8 mouse cellular contexts compared by ENCODE assay signal in the genomic region with DNA sequence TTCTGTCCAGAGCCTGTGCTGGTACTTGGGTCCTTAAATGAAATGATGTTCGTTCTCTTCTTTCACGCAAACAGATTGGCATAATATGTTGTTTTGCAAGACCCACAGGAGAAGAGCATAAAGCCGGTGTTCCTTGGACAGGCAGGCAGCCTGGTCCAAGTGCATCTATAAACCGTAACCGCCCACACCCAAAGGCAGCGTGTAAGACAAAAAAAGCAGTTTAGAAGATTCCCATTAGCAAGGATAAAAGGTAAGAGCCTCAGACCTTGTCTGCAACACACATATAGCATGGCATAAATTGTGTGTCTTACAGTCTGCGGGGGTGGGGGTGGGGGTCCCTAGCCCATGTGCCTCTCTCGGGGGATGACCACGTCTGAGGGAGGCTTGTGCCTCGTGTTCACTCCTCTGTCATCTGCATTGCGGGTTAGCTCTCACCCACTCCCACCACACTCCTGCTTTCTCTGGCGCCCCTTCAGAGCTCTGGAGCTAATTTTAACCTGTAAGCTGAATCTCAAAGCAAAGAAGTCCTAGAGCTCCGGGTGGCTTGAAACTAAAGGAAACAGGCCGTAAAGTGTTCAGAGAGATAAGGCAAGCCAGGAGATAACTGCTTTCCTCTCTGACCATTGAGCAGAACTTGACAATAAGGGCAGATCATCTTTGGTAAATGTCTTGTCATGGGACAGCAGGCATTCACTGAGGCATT. TPM values are rescaled to one million over a fixed set of nuclear protein-coding genes. Genes with fewer than 3 reads are reported as not detected.
DNase-seq lines count a peak whose midpoint lies in the region; ATAC-seq and TF ChIP-seq lines count a peak whose summit lies in the region.

No protein-coding gene starts in this region.

- TF ChIP-seq POLR2A in myocyte (IDR thresholded peaks at IDR 0.05; ENCODE audit: insufficient read length, low read depth), result no peak

- no peaks in the 10 kb centered on the region for H3K9me3 ChIP-seq in heart, embryonic 13.5 days
- no peaks in the 10 kb centered on the region for H3K9me3 ChIP-seq in embryonic facial prominence, embryonic 14.5 days (ENCODE audit: control insufficient read depth, low read length)
- no peaks in the 10 kb centered on the region for H3K9me3 ChIP-seq in hindbrain, embryonic 16.5 days (ENCODE audit: control insufficient read depth, low read length)
- no peaks in the 10 kb centered on the region for H3K9me3 ChIP-seq in kidney, embryonic 15.5 days (replicated peaks)

- peak overlapping the region; percentile 50 for H3K4me2 ChIP-seq in heart, embryonic 13.5 days
- peak overlapping the region; percentile 4; the same call in 1 of the 2 replicates for H3K4me2 ChIP-seq in embryonic facial prominence, embryonic 14.5 days (ENCODE audit: low read depth, low read length)
- no peak overlapping the region; the same call in 1 of the 2 replicates for H3K4me2 ChIP-seq in hindbrain, embryonic 16.5 days (ENCODE audit: low read length)
- H3K4me2 ChIP-seq in myocyte (ENCODE audit: low read depth), result peak overlapping the region; percentile 27
- H3K4me2 ChIP-seq in kidney, embryonic 15.5 days, result no peak overlapping the region

- H3K79me2 ChIP-seq in myocyte (ENCODE audit: control insufficient read depth, insufficient read depth), result no peaks in the 10 kb centered on the region

- 30% methylated on average over 14 of the region's 14 CpGs for WGBS in heart, embryonic 13.5 days
- whole genome bisulfite sequencing in embryonic facial prominence, embryonic 14.5 days, result 45% methylated on average over 14 of the region's 14 CpGs
- 49% methylated on average over 14 of the region's 14 CpGs for WGBS in hindbrain, embryonic 16.5 days
- 44% methylated on average over 14 of the region's 14 CpGs for WGBS in kidney, embryonic 15.5 days

- H3K4me3 ChIP-seq in heart, embryonic 13.5 days, result no peak overlapping the region
- no peak overlapping the region for H3K4me3 ChIP-seq in embryonic facial prominence, embryonic 14.5 days (ENCODE audit: low read depth, low read length)
- no peak overlapping the region for H3K4me3 ChIP-seq in hindbrain, embryonic 16.5 days (ENCODE audit: low read length)
- no peak overlapping the region for H3K4me3 ChIP-seq in myocyte
- no peak overlapping the region for H3K4me3 ChIP-seq in kidney, embryonic 15.5 days (replicated peaks)

- no peak overlapping the region for H3ac ChIP-seq in myocyte (ENCODE audit: control insufficient read depth, insufficient read length)

- H3K9ac ChIP-seq in heart, embryonic 13.5 days, result peak overlapping the region; percentile 45; the same call in 1 of the 2 replicates
- no peak overlapping the region for H3K9ac ChIP-seq in embryonic facial prominence, embryonic 14.5 days (ENCODE audit: low read depth, low read length)
- peak overlapping the region; percentile 25; the same call in 1 of the 2 replicates for H3K9ac ChIP-seq in hindbrain, embryonic 16.5 days (ENCODE audit: low read depth, low read length)
- no peak overlapping the region for H3K9ac ChIP-seq in kidney, embryonic 15.5 days

- H3K27me3 ChIP-seq in heart, embryonic 13.5 days (replicated peaks), result no peaks in the 10 kb centered on the region
- no peaks in the 10 kb centered on the region for H3K27me3 ChIP-seq in embryonic facial prominence, embryonic 14.5 days (replicated peaks; ENCODE audit: control insufficient read depth, insufficient read depth, low read length)
- no peaks in the 10 kb centered on the region for H3K27me3 ChIP-seq in hindbrain, embryonic 16.5 days (replicated peaks; ENCODE audit: control insufficient read depth, insufficient read depth, low read length)
- no peaks in the 10 kb centered on the region for H3K27me3 ChIP-seq in myocyte (ENCODE audit: control insufficient read depth, insufficient read depth, insufficient read length)
- no peaks in the 10 kb centered on the region for H3K27me3 ChIP-seq in kidney, embryonic 15.5 days

- no peaks in the 10 kb centered on the region for H3K36me3 ChIP-seq in heart, embryonic 13.5 days
- H3K36me3 ChIP-seq in embryonic facial prominence, embryonic 14.5 days (ENCODE audit: control insufficient read depth, insufficient read depth, low read length), result no peaks in the 10 kb centered on the region
- H3K36me3 ChIP-seq in hindbrain, embryonic 16.5 days (ENCODE audit: control insufficient read depth, insufficient read depth, low read length), result no peaks in the 10 kb centered on the region
- H3K36me3 ChIP-seq in myocyte (ENCODE audit: control insufficient read depth, insufficient read depth), result no peaks in the 10 kb centered on the region
- H3K36me3 ChIP-seq in kidney, embryonic 15.5 days, result no peaks in the 10 kb centered on the region

- H3K27ac ChIP-seq in heart, embryonic 13.5 days (replicated peaks), result peak overlapping the region; percentile 83
- no peak overlapping the region for H3K27ac ChIP-seq in embryonic facial prominence, embryonic 14.5 days (replicated peaks; ENCODE audit: low read depth, low read length)
- H3K27ac ChIP-seq in hindbrain, embryonic 16.5 days (ENCODE audit: low read depth, low read length), result peak overlapping the region; percentile 67
- H3K27ac ChIP-seq in kidney, embryonic 15.5 days, result no peak overlapping the region

- DNase-seq in heart, adult 9 months (ENCODE audit: low spot score in 2 of 2), result no peak
- DNase-seq in embryonic facial prominence, embryonic 14.5 days (ENCODE audit: low spot score), result peak; percentile 43
- no peak for DNase-seq in kidney, adult 18-20 months
- no peak for DNase-seq in Muller cell, postnatal 12 days (ENCODE audit: inconsistent ontology term)

- peaks cover 47% of the 10 kb centered on the region for H3K4me1 ChIP-seq in heart, embryonic 13.5 days
- peaks cover 24% of the 10 kb centered on the region for H3K4me1 ChIP-seq in embryonic facial prominence, embryonic 14.5 days (ENCODE audit: control insufficient read depth, insufficient read depth, low read length)
- H3K4me1 ChIP-seq in hindbrain, embryonic 16.5 days (ENCODE audit: control insufficient read depth, insufficient read depth, low read depth, low read length), result peaks cover 17% of the 10 kb centered on the region
- peaks cover 27% of the 10 kb centered on the region for H3K4me1 ChIP-seq in kidney, embryonic 15.5 days

- ATAC-seq in heart, embryonic 13.5 days (ENCODE audit: extremely low read depth, insufficient number of reproducible peaks, low FRiP score, low TSS enrichment), result no peak
- ATAC-seq in embryonic facial prominence, embryonic 14.5 days (ENCODE audit: low read depth), result no peak
- ATAC-seq in hindbrain, embryonic 16.5 days, result no peak
- ATAC-seq in kidney, embryonic 15.5 days (replicated peaks; ENCODE audit: low FRiP score), result no peak

TF ChIP-seq in myocyte, 11 proteins besides CTCF, POLR2A, EP300 and RAD21:
- TF ChIP-seq CEBPB (IDR thresholded peaks at IDR 0.05; ENCODE audit: insufficient read depth, poor library complexity, severe bottlenecking) (no peak), TCF12 (IDR thresholded peaks at IDR 0.05; ENCODE audit: insufficient read depth, poor library complexity, severe bottlenecking) (no peak), MAX (IDR thresholded peaks at IDR 0.05; ENCODE audit: low read depth) (no peak), MYOD1 (IDR thresholded peaks at IDR 0.05; ENCODE audit: control insufficient read depth in 1 of 3, insufficient read length in 2 of 3, low read depth in 2 of 3) (no peak), USF1 (IDR thresholded peaks at IDR 0.05; ENCODE audit: low read depth) (no peak), E2F4 (IDR thresholded peaks at IDR 0.05; ENCODE audit: insufficient read depth) (no peak), REST (IDR thresholded peaks at IDR 0.05; ENCODE audit: insufficient read depth, insufficient read length) (no peak), POLR2AphosphoS2 (IDR thresholded peaks at IDR 0.05; ENCODE audit: insufficient read length, low read depth) (no peak), TCF3 (IDR thresholded peaks at IDR 0.05; ENCODE audit: insufficient read length, low read depth) (no peak), SRF (IDR thresholded peaks at IDR 0.05; ENCODE audit: control insufficient read depth, insufficient read length, low read depth) (no peak), MYOG (IDR thresholded peaks at IDR 0.05; ENCODE audit: control insufficient read depth in 1 of 3, insufficient read depth in 1 of 3, insufficient read length in 2 of 3, low read depth in 2 of 3) (no peak)

RNA-seq across cellular contexts. Expression of a gene that starts 29.7 kb away (rescaled TPM):
- 14.1 and 14.6 TPM in 2 replicates for polyA plus RNA-seq in heart, embryonic 13.5 days (2015; fragmentation: Nextera tagmentation; extraction: Ambion mirVana)
- 14.5 and 15.5 TPM in 2 replicates for polyA plus RNA-seq in embryonic facial prominence, embryonic 14.5 days (2014; fragmentation: Nextera tagmentation; extraction: Ambion mirVana)
- polyA plus RNA-seq in hindbrain, embryonic 16.5 days (2015; fragmentation: Nextera tagmentation; extraction: Ambion mirVana), result 6.2 and 8.0 TPM in 2 replicates
- polyA plus RNA-seq in myocyte (2012; fragmentation: generic; extraction: Trizol), result 5.7 TPM
- polyA plus RNA-seq in kidney, embryonic 15.5 days (2015; fragmentation: Nextera tagmentation; extraction: Ambion mirVana), result 20.2 and 21.9 TPM in 2 replicates

RNA-seq across cellular contexts. Expression of a gene that starts 49.2 kb away (rescaled TPM):
- polyA plus RNA-seq in heart, embryonic 13.5 days (2015; fragmentation: Nextera tagmentation; extraction: Ambion mirVana), result 4.9 and 6.2 TPM in 2 replicates
- polyA plus RNA-seq in embryonic facial prominence, embryonic 14.5 days (2014; fragmentation: Nextera tagmentation; extraction: Ambion mirVana), result 11.2 and 13.6 TPM in 2 replicates
- polyA plus RNA-seq in hindbrain, embryonic 16.5 days (2015; fragmentation: Nextera tagmentation; extraction: Ambion mirVana), result 10.0 and 11.2 TPM in 2 replicates
- 23.1 TPM for polyA plus RNA-seq in myocyte (2012; fragmentation: generic; extraction: Trizol)
- 8.2 and 10.8 TPM in 2 replicates for polyA plus RNA-seq in kidney, embryonic 15.5 days (2015; fragmentation: Nextera tagmentation; extraction: Ambion mirVana)

Comparison
In these comparisons a context has a peak if more than half of its experiments do, and no peak if none do; other contexts are left out.
1. H3K27ac ChIP-seq: peak in heart, embryonic 13.5 days (single experiment) and hindbrain, embryonic 16.5 days (single experiment); none in embryonic facial prominence, embryonic 14.5 days (single experiment) and kidney, embryonic 15.5 days (single experiment).
2. H3K4me2 ChIP-seq: peak in heart, embryonic 13.5 days (single experiment), embryonic facial prominence, embryonic 14.5 days (single experiment) and myocyte (single experiment); none in hindbrain, embryonic 16.5 days (single experiment) and kidney, embryonic 15.5 days (single experiment).
3. H3K9ac ChIP-seq: peak in heart, embryonic 13.5 days (single experiment) and hindbrain, embryonic 16.5 days (single experiment); none in embryonic facial prominence, embryonic 14.5 days (single experiment) and kidney, embryonic 15.5 days (single experiment).